Mouse (Mus musculus): ENCODE data around the gene Fam129b. TPM values are rescaled to one million over a fixed set of nuclear protein-coding genes. Genes with fewer than 3 reads are reported as not detected.

Gene Fam129b
- polyA plus RNA-seq, 1 experiment from 2014 or later: 12.4 TPM

DNA sequence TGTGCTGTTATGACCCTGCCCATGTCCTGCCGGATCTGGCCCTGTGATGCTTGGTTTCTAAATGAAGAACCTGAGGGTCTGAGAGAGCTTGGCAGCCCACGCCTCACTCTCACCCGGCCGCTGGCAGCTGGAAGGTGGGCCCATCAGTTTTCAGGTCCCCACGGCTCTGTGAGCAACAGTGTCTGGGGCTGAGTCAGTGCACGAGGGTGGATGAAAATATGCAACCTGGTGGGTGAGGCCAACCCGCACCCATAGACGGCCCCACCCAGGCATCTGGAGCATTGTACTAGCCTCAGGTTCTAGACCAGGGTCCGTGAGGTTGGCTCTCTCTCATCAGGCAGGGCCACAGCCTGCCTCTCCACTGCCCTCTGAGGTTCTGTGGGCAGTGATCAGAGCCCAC lies 26.2 kb downstream of the Fam129b start:
- Histone ChIP-seq H3K4me1 (peaks cover 77% of the 10 kb centered on the region), H3K27me3 (replicated peaks) (no peaks in the 10 kb centered on the region), H3K36me3 (no peaks in the 10 kb centered on the region), H3K4me3 (no peak overlapping the region), H3K27ac (no peak overlapping the region), H3K9me3 (replicated peaks) (no peaks in the 10 kb centered on the region), H3K9ac (no peak overlapping the region), H3K4me2 (no peak overlapping the region)
- WGBS (ENCODE audit: insufficient replicate concordance): 66% methylated on average over 9 of the region's 9 CpGs
- no peak for ATAC-seq

- H3K4me2 ChIP-seq: no peak overlapping the region
- H3K27me3 ChIP-seq (replicated peaks): no peaks in the 10 kb centered on the region
- H3K36me3 ChIP-seq: no peaks in the 10 kb centered on the region
- H3K4me1 ChIP-seq: peaks cover 77% of the 10 kb centered on the region
- no peak overlapping the region for H3K9ac ChIP-seq
- ATAC-seq: no peak
- no peak overlapping the region; the same call in 1 of the 2 replicates for H3K27ac ChIP-seq
- no peak overlapping the region for H3K4me3 ChIP-seq
- no peaks in the 10 kb centered on the region for H3K9me3 ChIP-seq (replicated peaks)
- 68% methylated on average over 4 of the region's 4 CpGs for WGBS (ENCODE audit: insufficient replicate concordance)
Measured at GRCm38 (mm10) chr2:32903470-32903869, 27.6 kb downstream of the Fam129b start.

- Histone ChIP-seq H3K9ac (0 out of 2 replicates have a peak overlapping the region, but pooled peaks have one; percentile 4), H3K36me3 (no peaks in the 10 kb centered on the region; the same call in 1 of the 2 replicates), H3K27me3 (replicated peaks) (no peaks in the 10 kb centered on the region), H3K27ac (peak overlapping the region; percentile 56), H3K4me3 (no peak overlapping the region), H3K4me2 (peak overlapping the region; percentile 17; the same call in 1 of the 2 replicates), H3K4me1 (peaks cover 79% of the 10 kb centered on the region), H3K9me3 (replicated peaks) (no peaks in the 10 kb centered on the region)
- WGBS (ENCODE audit: insufficient replicate concordance): 26% methylated on average over 5 of the region's 5 CpGs
- peak; percentile 74 for ATAC-seq
Measured at GRCm38 (mm10) chr2:32904637-32905036, 28.7 kb downstream of the Fam129b start.

DNA sequence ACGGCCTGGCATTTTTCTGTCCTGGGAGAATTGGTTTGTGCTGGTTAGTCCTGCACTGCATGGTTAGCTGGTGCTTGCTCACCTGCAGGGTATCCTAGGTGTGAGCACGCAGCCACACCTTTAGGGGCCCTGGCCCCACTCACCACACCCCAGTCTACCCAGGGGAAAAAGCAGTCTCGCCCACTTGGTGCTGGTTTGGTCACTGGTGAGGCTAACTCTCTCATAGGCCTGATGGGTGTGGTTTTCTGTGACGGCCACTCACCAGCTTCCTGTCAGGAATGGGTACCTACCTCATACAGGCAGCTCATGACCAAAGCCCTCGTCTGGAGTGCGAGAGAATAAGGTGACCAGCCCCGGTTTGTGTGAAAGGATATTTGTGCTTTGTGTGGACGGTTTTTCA lies 29.4 kb downstream of the Fam129b start:
- Histone ChIP-seq H3K36me3 (peaks cover under 1% of the 10 kb centered on the region; the same call in 1 of the 2 replicates), H3K9me3 (replicated peaks) (no peaks in the 10 kb centered on the region), H3K4me1 (peaks cover 76% of the 10 kb centered on the region), H3K4me2 (no peak overlapping the region), H3K27ac (peak overlapping the region; percentile 56), H3K27me3 (replicated peaks) (no peaks in the 10 kb centered on the region), H3K9ac (0 out of 2 replicates have a peak overlapping the region, but pooled peaks have one; percentile 18), H3K4me3 (no peak overlapping the region)
- WGBS (ENCODE audit: insufficient replicate concordance): 63% methylated on average over 8 of the region's 8 CpGs
- ATAC-seq: no peak

DNA sequence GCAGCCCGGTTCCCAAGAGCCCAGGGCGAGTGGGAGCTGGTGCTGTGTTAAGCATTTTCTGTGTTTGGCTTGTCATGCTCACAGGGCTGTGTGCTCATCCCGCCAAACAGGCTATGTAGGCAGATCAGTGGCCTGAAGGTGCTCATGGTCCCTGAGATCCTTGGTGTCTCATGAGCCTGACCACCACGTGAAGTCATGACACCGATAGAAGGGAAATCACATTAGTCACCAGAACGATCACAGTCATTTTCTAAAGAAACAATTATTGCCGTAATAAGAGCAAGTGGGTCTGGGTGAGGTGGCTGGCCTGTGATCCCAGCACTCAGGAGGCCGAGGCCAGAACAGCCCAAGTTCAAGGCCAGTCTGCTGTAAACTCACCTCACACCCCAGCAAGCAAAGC lies 31.5 kb downstream of the Fam129b start:
- H3K4me2 ChIP-seq: no peak overlapping the region
- H3K9me3 ChIP-seq (replicated peaks): no peaks in the 10 kb centered on the region
- ATAC-seq: no peak
- no peaks in the 10 kb centered on the region for H3K27me3 ChIP-seq (replicated peaks)
- peaks cover 64% of the 10 kb centered on the region for H3K4me1 ChIP-seq
- H3K4me3 ChIP-seq: no peak overlapping the region
- WGBS (ENCODE audit: insufficient replicate concordance): 69% methylated on average over 8 of the region's 8 CpGs
- H3K36me3 ChIP-seq: peaks cover 3% of the 10 kb centered on the region; the same call in 1 of the 2 replicates
- no peak overlapping the region for H3K9ac ChIP-seq
- H3K27ac ChIP-seq: peak overlapping the region; percentile 45; the same call in 1 of the 2 replicates

- Histone ChIP-seq H3K27ac (peak overlapping the region; percentile 67), H3K4me1 (peaks cover 60% of the 10 kb centered on the region), H3K4me2 (no peak overlapping the region)
Measured at GRCm38 (mm10) chr2:32908272-32908671, 32.4 kb downstream of the Fam129b start.

DNA sequence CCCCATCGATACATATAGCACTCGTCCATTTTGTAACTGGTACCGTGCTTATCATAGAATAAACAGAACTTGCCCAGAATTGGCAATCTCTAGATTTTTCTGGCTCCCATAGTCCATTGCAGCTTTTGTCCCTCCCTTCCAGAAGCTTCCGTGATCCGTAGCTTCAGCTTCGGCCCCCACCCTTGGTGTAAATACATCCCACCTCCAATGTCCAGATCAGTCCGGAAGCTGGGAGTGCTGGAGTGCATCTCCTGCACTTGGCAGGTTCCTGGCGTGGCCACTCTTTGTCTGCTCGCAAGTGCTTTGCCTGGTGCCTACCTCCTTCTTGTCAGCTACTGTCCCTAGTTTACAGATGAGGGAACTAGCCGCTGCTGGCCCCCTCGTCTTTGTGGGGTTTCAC lies 32.9 kb downstream of the Fam129b start:
- no peak overlapping the region for H3K4me3 ChIP-seq
- no peak overlapping the region for H3K9ac ChIP-seq
- H3K27ac ChIP-seq: peak overlapping the region; percentile 67
- H3K27me3 ChIP-seq (replicated peaks): no peaks in the 10 kb centered on the region
- peaks cover 7% of the 10 kb centered on the region; the same call in 1 of the 2 replicates for H3K36me3 ChIP-seq
- ATAC-seq: no peak
- H3K4me1 ChIP-seq: peaks cover 55% of the 10 kb centered on the region
- no peaks in the 10 kb centered on the region for H3K9me3 ChIP-seq (replicated peaks)
- no peak overlapping the region for H3K4me2 ChIP-seq
- WGBS (ENCODE audit: insufficient replicate concordance): 55% methylated on average over 11 of the region's 11 CpGs

More at GRCm38 (mm10) chr2:32908272-32908671, 32.4 kb downstream of the Fam129b start:
- WGBS (ENCODE audit: insufficient replicate concordance): 26% methylated on average over 6 of the region's 6 CpGs
- no peak for ATAC-seq
- no peak overlapping the region for H3K4me3 ChIP-seq
- H3K9me3 ChIP-seq (replicated peaks): no peaks in the 10 kb centered on the region
- H3K9ac ChIP-seq: no peak overlapping the region; the same call in 1 of the 2 replicates
- H3K27me3 ChIP-seq (replicated peaks): no peaks in the 10 kb centered on the region
- H3K36me3 ChIP-seq: peaks cover 7% of the 10 kb centered on the region; the same call in 1 of the 2 replicates

GRCm38 (mm10) chr2:32911639-32912182 lies 35.8 kb downstream of the Fam129b start:
- Histone ChIP-seq H3K27me3 (replicated peaks) (no peaks in the 10 kb centered on the region), H3K4me1 (peaks cover 32% of the 10 kb centered on the region), H3K4me3 (no peak overlapping the region), H3K9me3 (replicated peaks) (no peaks in the 10 kb centered on the region), H3K9ac (no peak overlapping the region), H3K27ac (no peak overlapping the region), H3K36me3 (peaks cover 12% of the 10 kb centered on the region; the same call in 1 of the 2 replicates), H3K4me2 (no peak overlapping the region)
- 81% methylated on average over 7 of the region's 7 CpGs for WGBS (ENCODE audit: insufficient replicate concordance)
- no peak for ATAC-seq

DNA sequence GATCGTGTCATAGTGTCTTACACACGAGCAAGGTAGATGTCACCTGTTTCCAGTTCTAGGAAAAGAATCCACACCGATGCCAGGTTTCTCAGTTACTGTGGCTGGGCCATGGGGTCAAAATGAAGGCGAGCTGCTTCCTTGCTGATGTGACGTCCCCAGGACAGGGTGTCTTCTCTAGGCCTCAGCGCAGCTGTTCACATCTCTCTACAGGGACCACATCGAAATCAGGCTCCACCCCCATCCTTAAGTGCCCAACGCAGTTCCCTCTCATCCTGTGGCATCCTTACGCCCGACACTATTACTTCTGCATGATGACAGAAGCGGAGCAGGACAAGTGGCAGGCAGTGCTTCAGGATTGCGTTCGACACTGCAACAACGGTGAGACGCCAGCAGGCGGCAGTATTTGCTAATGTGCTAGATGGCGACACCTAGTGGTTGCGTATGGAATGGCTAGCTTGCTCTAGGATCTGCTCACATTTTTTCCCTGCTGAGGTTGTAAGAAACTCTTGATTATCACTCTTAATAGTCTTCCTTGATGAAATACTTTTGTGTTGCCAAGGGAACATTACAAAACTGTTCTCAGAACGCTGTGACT lies 36.4 kb downstream of the Fam129b start:
- WGBS (ENCODE audit: insufficient replicate concordance): 30% methylated on average over 19 of the region's 19 CpGs
- H3K27me3 ChIP-seq (replicated peaks): no peaks in the 10 kb centered on the region
- no peak for ATAC-seq
- H3K4me1 ChIP-seq: peaks cover 30% of the 10 kb centered on the region
- H3K9me3 ChIP-seq (replicated peaks): no peaks in the 10 kb centered on the region
- peaks cover 12% of the 10 kb centered on the region; the same call in 1 of the 2 replicates for H3K36me3 ChIP-seq
- no peak overlapping the region for H3K27ac ChIP-seq
- H3K4me3 ChIP-seq: no peak overlapping the region
- H3K9ac ChIP-seq: no peak overlapping the region
- H3K4me2 ChIP-seq: no peak overlapping the region

DNA sequence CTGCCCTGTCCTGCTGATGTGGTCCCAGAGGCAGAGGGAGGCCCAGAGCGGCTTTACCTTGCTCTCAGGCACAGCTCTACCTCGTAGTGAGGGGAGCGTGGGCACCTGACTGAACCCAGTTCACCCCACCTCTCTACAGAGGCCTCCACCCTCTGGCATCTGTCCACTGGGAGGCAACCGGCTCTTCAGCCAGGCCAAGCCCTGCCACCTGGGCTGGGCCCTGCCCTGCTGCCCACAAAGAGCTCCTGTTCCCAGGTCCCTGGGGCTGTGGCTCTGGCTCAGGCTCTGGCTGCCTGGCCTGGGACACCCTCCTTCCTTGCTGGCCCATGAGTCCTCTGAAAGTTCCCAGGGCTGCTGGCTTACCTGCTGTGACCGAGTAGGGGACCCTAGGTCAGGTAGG lies 38.4 kb downstream of the Fam129b start:
- Histone ChIP-seq H3K36me3 (peaks cover 18% of the 10 kb centered on the region), H3K4me3 (no peak overlapping the region), H3K27ac (peak overlapping the region; percentile 57; the same call in 1 of the 2 replicates), H3K9me3 (replicated peaks) (no peaks in the 10 kb centered on the region), H3K27me3 (replicated peaks) (no peaks in the 10 kb centered on the region), H3K4me2 (no peak overlapping the region), H3K9ac (no peak overlapping the region), H3K4me1 (peaks cover 20% of the 10 kb centered on the region)
- WGBS (ENCODE audit: insufficient replicate concordance): 68% methylated on average over 5 of the region's 5 CpGs
- ATAC-seq: no peak

DNA sequence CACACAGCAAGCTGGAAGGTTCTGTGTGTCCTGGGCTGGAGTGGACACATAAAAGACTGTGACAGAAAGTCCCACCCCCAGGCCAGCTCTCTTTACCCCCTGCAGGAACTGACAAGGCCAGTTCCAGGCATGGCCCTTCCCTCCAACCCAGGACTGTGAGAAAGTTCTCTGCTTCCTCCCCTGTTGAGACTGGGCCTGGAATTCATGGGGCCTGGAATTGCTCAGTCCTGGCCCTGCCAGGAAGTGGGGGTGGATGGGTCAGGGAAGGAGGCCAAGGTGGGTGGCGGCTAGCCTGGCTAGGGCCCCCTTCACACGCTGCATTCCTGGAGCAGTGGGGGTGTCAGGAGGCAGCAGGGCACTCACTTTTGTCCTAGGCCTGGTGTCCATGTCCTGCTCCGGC lies 39.0 kb downstream of the Fam129b start:
- H3K9me3 ChIP-seq (replicated peaks): no peaks in the 10 kb centered on the region
- no peak overlapping the region for H3K4me3 ChIP-seq
- H3K4me1 ChIP-seq: peaks cover 20% of the 10 kb centered on the region
- peak overlapping the region; percentile 57; the same call in 1 of the 2 replicates for H3K27ac ChIP-seq
- WGBS (ENCODE audit: insufficient replicate concordance): 56% methylated on average over 3 of the region's 3 CpGs
- H3K9ac ChIP-seq: no peak overlapping the region
- H3K36me3 ChIP-seq: peaks cover 23% of the 10 kb centered on the region
- no peak; the same call in 1 of the 2 replicates for ATAC-seq
- no peak overlapping the region for H3K4me2 ChIP-seq
- no peaks in the 10 kb centered on the region for H3K27me3 ChIP-seq (replicated peaks)

- H3K9ac ChIP-seq: no peak overlapping the region
- no peak for ATAC-seq
- no peak overlapping the region for H3K4me3 ChIP-seq
- peaks cover 38% of the 10 kb centered on the region for H3K36me3 ChIP-seq
- no peak overlapping the region for H3K4me2 ChIP-seq
- WGBS (ENCODE audit: insufficient replicate concordance): 44% methylated on average over 11 of the region's 11 CpGs
- peaks cover 20% of the 10 kb centered on the region for H3K4me1 ChIP-seq
- H3K27ac ChIP-seq: no peak overlapping the region
- H3K27me3 ChIP-seq (replicated peaks): no peaks in the 10 kb centered on the region
- H3K9me3 ChIP-seq (replicated peaks): no peaks in the 10 kb centered on the region
Measured at GRCm38 (mm10) chr2:32917526-32917925, 41.6 kb downstream of the Fam129b start.

Measured in liver, embryonic 12.5 days (tissue).